Mouse (Mus musculus): ENCODE measurements around the gene Pam.

DNA sequence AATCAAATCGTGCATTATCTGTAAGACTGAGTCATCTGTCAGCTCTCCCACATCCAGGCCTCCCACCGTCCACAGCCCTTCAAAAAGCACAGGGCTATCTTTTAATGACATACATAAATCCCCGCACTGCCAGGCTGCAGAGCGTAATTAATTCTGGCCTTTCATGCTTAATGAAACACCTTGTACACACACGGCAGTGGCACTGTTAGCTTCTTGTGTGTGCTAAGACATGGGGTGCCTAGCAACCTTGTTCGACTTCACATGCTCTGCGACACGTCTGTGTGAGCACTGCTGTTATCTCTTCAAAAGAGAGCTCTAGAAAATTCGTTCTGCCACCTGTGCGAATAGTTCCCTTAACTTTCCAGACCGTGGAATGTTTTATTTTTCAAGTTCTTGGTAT, 120.5 kb downstream of the Pam start:
- no peak for TF ChIP-seq CTCF (IDR thresholded peaks at IDR 0.05; ENCODE audit: borderline replicate concordance, control insufficient read depth, extremely low read depth, insufficient read depth, low read length, poor library complexity)
- TF ChIP-seq POLR2A (IDR thresholded peaks at IDR 0.05; ENCODE audit: control insufficient read depth, extremely low read depth, insufficient read depth, low read length, poor library complexity): no peak

All from thymus, adult 2 months (tissue).